Mouse (Mus musculus) heart, embryonic 11.5 days (tissue): ENCODE data around the gene Ints6. TPM values are rescaled to one million over a fixed set of nuclear protein-coding genes. Genes with fewer than 3 reads are reported as not detected.

Source experiments
- ATAC-seq: fragments of 200-750 bp; cut with Nextera tagmentation; replicated peaks from 2 replicates; pipeline ENCODE4 v1.8.0; 2017; ENCODE audit warnings: moderate library complexity; ENCODE audit not compliant: insufficient number of reproducible peaks, low FRiP score, low TSS enrichment
- H3K27ac ChIP-seq: fragments of 300-500 bp; sonication (generic); 2 replicates; pipeline ENCODE4 v1.5.1; 2014; ENCODE audit warnings: mild to moderate bottlenecking, low read depth, low read length
- H3K27me3 ChIP-seq: fragments of 300-500 bp; sonication (generic); 2 replicates; pipeline ENCODE4 v1.6.1; 2014; ENCODE audit warnings: mild to moderate bottlenecking, low read length, mixed read lengths; ENCODE audit not compliant: control insufficient read depth, insufficient read depth
- H3K36me3 ChIP-seq: fragments of 300-500 bp; sonication (generic); 2 replicates; pipeline ENCODE4 v1.6.1; 2014; ENCODE audit warnings: mild to moderate bottlenecking, low read length, moderate library complexity, mixed read lengths; ENCODE audit not compliant: control insufficient read depth, insufficient read depth
- H3K4me1 ChIP-seq: fragments of 300-500 bp; sonication (generic); 2 replicates; pipeline ENCODE4 v1.6.1; 2014; ENCODE audit warnings: low read length; ENCODE audit not compliant: control insufficient read depth, insufficient read depth
- H3K4me2 ChIP-seq: fragments of 300-500 bp; sonication (generic); 2 replicates; pipeline ENCODE4 v1.6.1; 2014; ENCODE audit warnings: mild to moderate bottlenecking, moderate library complexity
- H3K4me3 ChIP-seq: fragments of 300-500 bp; sonication (generic); 2 replicates; pipeline ENCODE4 v1.5.1; 2014; ENCODE audit warnings: low read depth, low read length
- H3K9ac ChIP-seq: fragments of 300-500 bp; sonication (generic); 2 replicates; pipeline ENCODE4 v1.6.1; 2014; ENCODE audit warnings: mild to moderate bottlenecking, low read depth, low read length, moderate library complexity
- H3K9me3 ChIP-seq: fragments of 300-500 bp; sonication (generic); replicated peaks from 2 replicates; pipeline ENCODE4 v1.6.1; 2016; ENCODE audit warnings: low read length; ENCODE audit not compliant: control insufficient read depth
- WGBS: fragments of 180-500 bp; shearing (Covaris S2); extraction: QIAGEN DNeasy Blood & Tissue Kit; methylation state at CpG from one replicate; pipeline ENCODE4 v1.1.7; 2014; ENCODE audit not compliant: insufficient replicate concordance; 5-methylcytosine and 5-hydroxymethylcytosine counted together
- polyA plus RNA-seq: library from polyadenylated mRNA; unstranded; fragments of >200 nt; fragmentation: Nextera tagmentation; extraction: Ambion mirVana; gene quantifications from 2 replicates; pipeline ENCODE4 v1.2.1, GENCODE M21; 2014

Gene Ints6
- polyA plus RNA-seq, 1 experiment from 2014 or later: 18.5 TPM

DNA sequence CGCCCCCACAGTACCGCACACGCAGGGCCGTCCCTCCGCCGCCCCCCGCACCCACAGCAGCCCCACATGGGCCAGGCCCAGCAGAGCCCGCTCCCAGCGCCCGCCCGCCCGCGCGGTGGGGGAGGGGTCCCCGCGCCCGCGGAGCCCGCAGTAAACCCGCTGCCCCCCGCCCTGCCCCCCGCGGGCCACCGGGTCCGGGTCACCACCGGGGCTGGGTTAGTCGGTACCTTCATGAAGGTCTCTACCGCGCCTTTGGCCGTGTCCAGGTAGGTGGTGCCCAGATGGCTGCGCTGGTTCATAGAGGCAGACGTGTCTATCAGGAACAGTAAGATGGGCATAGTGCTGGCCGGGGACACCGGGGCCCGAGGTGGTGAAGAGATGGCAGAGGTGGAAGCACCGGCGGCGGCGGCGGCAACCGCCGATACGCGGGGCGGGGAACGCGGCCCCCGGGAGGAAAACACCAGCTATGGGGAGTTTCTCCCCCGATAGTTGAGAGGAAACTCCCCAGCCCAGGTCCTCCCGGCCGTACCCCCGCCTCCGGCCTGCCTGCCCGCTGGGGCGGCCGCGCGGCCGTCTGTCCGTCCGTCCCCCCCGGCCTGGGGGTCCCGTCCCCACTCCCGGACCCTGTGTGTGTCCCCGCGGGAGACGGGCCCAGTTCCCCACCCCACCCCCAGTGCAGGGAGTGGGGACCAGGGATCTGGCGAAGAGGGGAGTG, 491 bp downstream of the Ints6 start:
- peak overlapping the region; percentile 98 for H3K4me3 ChIP-seq
- peaks cover 3% of the 10 kb centered on the region for H3K36me3 ChIP-seq
- H3K9me3 ChIP-seq: no peaks in the 10 kb centered on the region
- H3K4me2 ChIP-seq: peak overlapping the region; percentile 87
- H3K9ac ChIP-seq: peak overlapping the region; percentile 99
- peak overlapping the region; percentile 99 for H3K27ac ChIP-seq
- peaks cover 11% of the 10 kb centered on the region for H3K4me1 ChIP-seq
- ATAC-seq: peak; percentile 42
- no peaks in the 10 kb centered on the region for H3K27me3 ChIP-seq
- WGBS: under 1% methylated on average over 59 of the region's 68 CpGs

DNA sequence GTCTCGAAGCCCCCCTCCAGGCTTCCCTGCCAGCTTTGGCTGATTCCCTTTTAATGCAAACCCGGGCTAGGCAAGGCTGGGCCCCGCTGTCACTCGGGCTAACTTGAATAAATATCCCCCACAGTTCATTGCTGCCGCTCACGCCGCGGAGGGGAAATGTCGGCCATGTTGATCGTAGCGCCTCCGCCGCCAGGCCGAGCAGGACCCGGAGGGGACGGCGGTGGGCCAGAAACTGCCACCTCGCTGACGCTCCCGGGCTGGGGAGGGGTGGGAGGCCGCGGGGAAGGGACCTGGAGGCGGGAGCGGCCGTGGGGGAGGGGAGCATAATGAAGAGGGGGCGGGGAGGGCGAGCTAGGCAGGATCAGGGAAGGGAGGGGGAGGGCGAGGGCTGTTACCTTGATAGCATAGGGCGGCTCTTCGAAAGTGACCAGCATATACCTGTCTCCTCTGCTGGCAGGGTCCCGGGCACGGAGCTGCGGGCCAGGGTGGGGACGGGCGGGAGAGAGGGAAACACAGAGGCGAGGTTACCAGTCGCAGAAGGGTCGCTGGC, 1.1 kb downstream of the Ints6 start:
- WGBS: 1% methylated on average over 33 of the region's 38 CpGs
- no peaks in the 10 kb centered on the region for H3K9me3 ChIP-seq
- H3K36me3 ChIP-seq: peaks cover 3% of the 10 kb centered on the region
- peak; percentile 33 for ATAC-seq
- H3K27me3 ChIP-seq: no peaks in the 10 kb centered on the region
- peaks cover 11% of the 10 kb centered on the region for H3K4me1 ChIP-seq
- H3K4me2 ChIP-seq: peak overlapping the region; percentile 87
- H3K4me3 ChIP-seq: peak overlapping the region; percentile 98
- H3K9ac ChIP-seq: peak overlapping the region; percentile 99
- peak overlapping the region; percentile 99 for H3K27ac ChIP-seq

DNA sequence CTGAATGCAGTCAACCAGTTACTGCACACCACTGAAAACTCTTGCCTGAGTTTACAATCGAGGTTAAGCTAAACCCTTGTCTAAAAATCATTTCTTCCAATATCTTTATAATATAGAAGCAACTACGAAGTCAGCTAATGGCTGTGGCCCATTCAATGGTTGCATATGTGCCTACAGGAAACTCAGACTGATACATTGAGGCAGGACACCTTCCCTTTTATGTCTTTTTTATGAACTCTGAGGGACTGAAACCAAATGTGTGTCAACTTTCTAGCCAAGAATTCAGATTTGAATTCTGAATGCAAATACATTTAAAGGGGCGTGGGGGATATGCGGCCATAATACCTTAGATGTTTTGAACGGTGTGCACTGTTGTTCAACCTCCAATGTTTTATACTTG, 2.3 kb downstream of the Ints6 start:
- H3K27ac ChIP-seq: no peak overlapping the region
- H3K4me2 ChIP-seq: peak overlapping the region; percentile 87
- H3K36me3 ChIP-seq: peaks cover 3% of the 10 kb centered on the region
- no peak for ATAC-seq
- 90% methylated on average over 5 of the region's 5 CpGs for WGBS
- peak overlapping the region; percentile 98; the same call in 1 of the 2 replicates for H3K4me3 ChIP-seq
- H3K9me3 ChIP-seq: no peaks in the 10 kb centered on the region
- no peak overlapping the region for H3K9ac ChIP-seq
- peaks cover 11% of the 10 kb centered on the region for H3K4me1 ChIP-seq
- no peaks in the 10 kb centered on the region for H3K27me3 ChIP-seq

DNA sequence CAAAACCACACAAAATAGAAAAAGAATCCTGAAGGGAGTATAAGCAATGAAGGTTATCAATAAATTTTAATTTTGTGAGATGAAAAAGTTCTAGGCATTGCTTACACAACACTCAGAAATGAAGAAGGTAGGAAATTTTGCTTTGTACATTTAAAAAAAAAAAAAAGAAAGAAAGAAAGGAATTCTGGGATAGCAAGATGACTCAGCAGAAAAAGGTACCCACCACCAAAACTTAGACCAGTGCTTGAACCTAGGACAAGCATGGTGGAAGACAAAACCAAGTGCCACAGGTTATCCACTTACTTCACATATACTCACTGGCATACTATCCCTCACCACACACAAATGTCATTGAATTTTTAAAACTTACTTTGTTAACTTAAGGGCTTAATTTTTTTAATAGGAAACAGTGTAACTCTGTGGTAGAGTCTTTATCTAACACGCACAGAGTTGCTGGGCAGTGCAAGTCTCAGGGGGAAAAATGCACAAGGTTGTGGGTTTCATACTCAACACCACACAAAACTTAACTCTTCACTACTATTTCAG, 5.8 kb downstream of the Ints6 start:
- Histone ChIP-seq H3K27ac (no peak overlapping the region), H3K4me1 (peaks cover 4% of the 10 kb centered on the region; the same call in 1 of the 2 replicates), H3K9me3 (no peaks in the 10 kb centered on the region), H3K4me3 (no peak overlapping the region), H3K9ac (no peak overlapping the region), H3K27me3 (no peaks in the 10 kb centered on the region), H3K4me2 (no peak overlapping the region), H3K36me3 (peaks cover 3% of the 10 kb centered on the region)
- ATAC-seq: no peak
- 84% methylated on average over 1 of the region's 1 CpGs for WGBS

DNA sequence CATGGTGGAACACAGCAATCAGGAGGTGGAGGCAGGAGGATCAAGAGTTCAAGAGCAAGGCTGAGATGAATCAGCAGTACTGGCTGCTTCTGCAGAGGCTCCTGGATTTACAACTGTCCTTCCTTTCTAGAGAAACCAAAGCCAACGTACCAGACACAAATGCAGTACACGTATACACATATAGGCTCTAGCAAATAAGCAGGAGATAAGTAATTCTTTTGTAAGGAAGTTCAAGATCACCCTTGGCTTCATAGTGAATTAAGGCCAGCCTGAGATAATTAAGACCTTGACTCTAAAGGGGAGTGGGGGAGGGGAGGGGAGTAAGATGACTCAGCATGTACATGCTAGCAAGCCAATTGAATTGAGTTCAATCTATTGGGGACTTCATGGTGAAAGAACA, 9.5 kb downstream of the Ints6 start:
- Histone ChIP-seq H3K4me2 (no peak overlapping the region), H3K4me3 (no peak overlapping the region), H3K9me3 (no peaks in the 10 kb centered on the region), H3K9ac (no peak overlapping the region), H3K4me1 (peaks cover 2% of the 10 kb centered on the region; the same call in 1 of the 2 replicates), H3K27me3 (no peaks in the 10 kb centered on the region), H3K36me3 (no peaks in the 10 kb centered on the region; the same call in 1 of the 2 replicates), H3K27ac (no peak overlapping the region)
- no peak for ATAC-seq
- WGBS: 72% methylated on average over 2 of the region's 2 CpGs

DNA sequence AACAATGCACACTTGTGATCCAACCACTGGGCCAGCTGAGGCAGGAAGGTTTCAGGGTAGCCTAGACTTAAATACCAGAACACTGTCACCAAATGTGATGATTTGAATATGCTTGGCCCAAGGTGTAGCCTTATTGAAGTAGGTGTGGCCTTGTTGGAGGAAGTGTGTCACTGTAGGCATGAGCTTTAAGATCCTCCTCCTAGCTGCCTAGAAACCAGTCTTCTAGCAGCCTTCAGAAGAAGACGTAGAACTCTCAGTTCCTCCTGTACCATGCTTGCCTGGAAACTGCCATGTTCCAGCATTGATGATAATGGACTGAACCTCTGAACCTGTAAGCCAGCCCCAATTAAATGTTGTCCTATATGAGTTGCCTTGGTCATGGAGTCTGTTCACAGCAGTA, 25.3 kb downstream of the Ints6 start:
- Histone ChIP-seq H3K9me3 (no peaks in the 10 kb centered on the region), H3K27me3 (no peaks in the 10 kb centered on the region), H3K4me2 (no peak overlapping the region), H3K9ac (no peak overlapping the region), H3K36me3 (0 out of 2 replicates have a peak, but pooled peaks cover 4% of the 10 kb centered on the region), H3K27ac (no peak overlapping the region), H3K4me1 (no peaks in the 10 kb centered on the region), H3K4me3 (no peak overlapping the region)
- WGBS: 94% methylated on average over 1 of the region's 1 CpGs
- ATAC-seq: no peak

DNA sequence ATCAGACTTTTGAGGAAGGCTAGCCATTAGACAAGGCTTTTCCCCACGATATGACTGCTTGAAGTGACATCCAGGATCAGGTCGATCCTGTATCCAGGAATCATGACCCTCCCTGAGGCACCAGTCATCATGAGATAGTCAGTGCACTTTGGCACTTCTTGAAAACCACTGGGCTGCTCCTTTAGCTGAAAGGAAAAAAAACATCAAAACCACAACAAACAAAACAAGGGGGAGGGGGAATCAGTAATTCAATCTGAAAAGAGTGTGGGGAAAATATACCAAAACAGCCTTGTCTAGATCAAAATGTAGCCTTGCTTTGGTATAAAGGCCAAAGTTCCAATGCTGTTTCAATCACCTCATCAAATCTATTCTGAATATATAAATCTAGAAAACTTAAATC, 27.3 kb downstream of the Ints6 start:
- WGBS: 81% methylated on average over 2 of the region's 2 CpGs
- no peak overlapping the region for H3K4me2 ChIP-seq

DNA sequence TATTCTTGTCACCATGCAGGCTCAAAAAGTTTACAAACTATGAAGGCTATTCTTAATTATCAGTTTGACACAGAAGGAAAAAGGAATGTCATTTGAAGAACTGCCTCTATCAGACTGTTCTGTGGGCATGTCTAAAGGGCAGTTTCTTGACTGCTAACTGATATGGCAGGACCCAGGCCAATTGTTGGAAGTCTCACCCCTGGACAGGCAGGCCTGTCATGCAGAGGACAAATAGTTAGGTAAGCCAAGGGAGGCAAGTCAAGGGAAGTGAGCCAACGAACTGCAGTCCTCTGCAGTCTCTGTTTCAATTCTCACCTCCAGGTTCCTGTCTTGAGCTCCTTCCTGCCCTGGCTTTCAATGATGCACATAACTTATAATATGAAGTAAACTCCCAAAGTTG, 29.1 kb downstream of the Ints6 start:
- Histone ChIP-seq H3K4me3 (no peak overlapping the region), H3K4me2 (no peak overlapping the region), H3K9ac (no peak overlapping the region), H3K27ac (no peak overlapping the region), H3K4me1 (no peaks in the 10 kb centered on the region), H3K27me3 (no peaks in the 10 kb centered on the region), H3K9me3 (no peaks in the 10 kb centered on the region), H3K36me3 (0 out of 2 replicates have a peak, but pooled peaks cover 4% of the 10 kb centered on the region)
- 72% methylated on average over 1 of the region's 1 CpGs for WGBS
- no peak for ATAC-seq

More for the DNA sequence above, 27.3 kb downstream of the Ints6 start:
- ATAC-seq: no peak
- Histone ChIP-seq H3K9me3 (no peaks in the 10 kb centered on the region), H3K27ac (no peak overlapping the region), H3K36me3 (0 out of 2 replicates have a peak, but pooled peaks cover 4% of the 10 kb centered on the region), H3K4me1 (no peaks in the 10 kb centered on the region), H3K9ac (no peak overlapping the region), H3K27me3 (no peaks in the 10 kb centered on the region), H3K4me3 (no peak overlapping the region)
